Mouse (Mus musculus) ES-Bruce4 (cell line): ENCODE data around the gene Cradd.

ENCODE experiments used
- CTCF ChIP-seq: IDR thresholded peaks from one replicate; pipeline ENCODE4 v1.8.1; 2011; ENCODE audit warnings: low read depth, low read length
- EP300 ChIP-seq: IDR thresholded peaks from 2 replicates; pipeline ENCODE4 v1.6.1; 2011; ENCODE audit warnings: low read depth, low read length; ENCODE audit not compliant: insufficient read depth

DNA sequence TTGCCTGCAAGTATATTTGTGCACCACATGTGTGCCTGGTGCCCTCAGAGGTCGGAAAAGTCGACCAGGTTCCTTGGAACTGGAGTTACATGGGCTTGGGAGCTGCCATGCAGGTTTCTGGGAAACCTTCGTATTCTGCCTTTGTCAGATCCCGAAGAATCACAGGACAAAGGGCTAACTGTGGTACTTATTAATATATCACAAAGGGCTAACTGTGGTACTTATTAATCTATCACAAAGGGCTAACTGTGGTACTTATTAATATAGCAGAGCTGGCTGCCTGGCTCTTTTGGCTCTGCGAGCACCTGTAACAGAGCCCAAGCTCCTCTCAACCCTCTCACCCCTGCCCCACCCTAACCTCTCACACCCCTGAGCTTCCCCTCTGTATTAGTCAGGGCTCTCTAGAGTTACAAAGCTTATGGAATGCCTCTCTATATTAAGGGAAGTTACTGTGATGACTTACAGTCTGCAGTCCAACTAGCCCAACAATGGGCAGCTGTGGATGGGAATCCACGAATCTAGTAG lies 42.4 kb downstream of the Cradd start:
- TF ChIP-seq CTCF (no peak), EP300 (no peak)
